Mouse (Mus musculus) limb, embryonic 14.5 days (tissue): ENCODE data around the gene Thrap3. TPM values are rescaled to one million over a fixed set of nuclear protein-coding genes. Genes with fewer than 3 reads are reported as not detected.

Experiments
- ATAC-seq: fragments of 200-750 bp; cut with Nextera tagmentation; 2 replicates; pipeline ENCODE4 v1.8.0; 2017; ENCODE audit warnings: low read depth, moderate number of reproducible peaks, moderate TSS enrichment; ENCODE audit not compliant: low FRiP score
- DNase-seq: peaks from one replicate; pipeline ENCODE4 v3.0.0-alpha.2; 2015; ENCODE audit warnings: low spot score
- H3K27ac ChIP-seq: fragments of 300-500 bp; sonication (generic); replicated peaks from 2 replicates; pipeline ENCODE4 v1.5.1; 2014; ENCODE audit warnings: low read depth, mild to moderate bottlenecking, low read length, moderate library complexity, mixed read lengths
- H3K27me3 ChIP-seq: fragments of 300-500 bp; sonication (generic); 2 replicates; pipeline ENCODE4 v1.6.1; 2014; ENCODE audit warnings: low read length, mixed read lengths; ENCODE audit not compliant: control insufficient read depth, insufficient read depth
- H3K36me3 ChIP-seq: fragments of 300-500 bp; sonication (generic); 2 replicates; pipeline ENCODE4 v1.6.1; 2014; ENCODE audit warnings: mild to moderate bottlenecking, low read length, moderate library complexity, mixed read lengths; ENCODE audit not compliant: control insufficient read depth, insufficient read depth
- H3K4me1 ChIP-seq: fragments of 300-500 bp; sonication (generic); 2 replicates; pipeline ENCODE4 v1.6.1; 2014; ENCODE audit warnings: antibody characterized with exemption, low read length, mixed read lengths; ENCODE audit not compliant: control insufficient read depth, insufficient read depth
- H3K4me2 ChIP-seq: fragments of 300-500 bp; sonication (generic); replicated peaks from 2 replicates; pipeline ENCODE4 v1.6.1; 2014; ENCODE audit warnings: low read depth, mild to moderate bottlenecking, low read length, moderate library complexity; ENCODE audit not compliant: severe bottlenecking
- H3K4me3 ChIP-seq: fragments of 300-500 bp; sonication (generic); replicated peaks from 2 replicates; pipeline ENCODE4 v1.5.1; 2014; ENCODE audit warnings: low read length
- H3K9ac ChIP-seq: fragments of 300-500 bp; sonication (generic); 2 replicates; pipeline ENCODE4 v1.6.1; 2014; ENCODE audit warnings: mild to moderate bottlenecking, low read depth, low read length, moderate library complexity; ENCODE audit not compliant: severe bottlenecking
- H3K9me3 ChIP-seq: fragments of 300-500 bp; sonication (generic); 2 replicates; pipeline ENCODE4 v1.6.1; 2016; ENCODE audit warnings: low read length; ENCODE audit not compliant: control insufficient read depth
- POLR2A ChIP-seq: fragments of 200-500 bp; IDR thresholded peaks from 2 replicates; pipeline ENCODE4 v1.8.0; 2012; ENCODE audit warnings: inconsistent platforms, mild to moderate bottlenecking, moderate library complexity, borderline replicate concordance; ENCODE audit not compliant: insufficient read depth, insufficient read length; ENCODE audit errors: extremely low read depth
- WGBS: fragments of 180-500 bp; shearing (Covaris S2); extraction: QIAGEN DNeasy Blood & Tissue Kit; methylation state at CpG from one replicate; pipeline ENCODE4 v1.1.7; 2014; 5-methylcytosine and 5-hydroxymethylcytosine counted together
- polyA plus RNA-seq, 2 experiments: library from polyadenylated mRNA; depleted of rRNA in 1 of 2; stranded (reverse) in 1 of 2; unstranded in 1 of 2; fragments of >200 nt; fragmentation: Nextera tagmentation in 1 of 2; extraction: Ambion mirVana in 1 of 2; gene quantifications; 2 replicates each; pipeline versions ENCODE4 v1.2.1 to v1.2.3; 2012 to 2014

Gene Thrap3
- polyA plus RNA-seq, 2 experiments = 191 to 204 TPM

- ATAC-seq = no peak
- no peaks in the 10 kb centered on the region for H3K9me3 ChIP-seq
- DNase-seq = no peak
- H3K27ac ChIP-seq = 0 out of 2 replicates have a peak overlapping the region, but pooled peaks have one; percentile 26
- no peak for TF ChIP-seq POLR2A
- H3K4me3 ChIP-seq = no peak overlapping the region
- WGBS = 59% methylated on average over 2 of the region's 2 CpGs
- H3K9ac ChIP-seq = no peak overlapping the region
- no peak overlapping the region for H3K4me2 ChIP-seq
- peaks cover 27% of the 10 kb centered on the region for H3K36me3 ChIP-seq
- H3K27me3 ChIP-seq = no peaks in the 10 kb centered on the region
- H3K4me1 ChIP-seq = peaks cover 11% of the 10 kb centered on the region
Observed at GRCm38 (mm10) chr4:126155869-126156268, 46.7 kb downstream of the Thrap3 start.

GRCm38 (mm10) chr4:126155183-126155582 is 47.4 kb downstream of the Thrap3 start:
- no peak for TF ChIP-seq POLR2A
- H3K9ac ChIP-seq = no peak overlapping the region; the same call in 1 of the 2 replicates
- no peak overlapping the region; the same call in 1 of the 2 replicates for H3K27ac ChIP-seq
- WGBS = 37% methylated on average over 4 of the region's 4 CpGs
- H3K4me2 ChIP-seq = no peak overlapping the region
- no peak for DNase-seq
- H3K4me1 ChIP-seq = peaks cover 18% of the 10 kb centered on the region
- ATAC-seq = no peak
- H3K4me3 ChIP-seq = no peak overlapping the region
- no peaks in the 10 kb centered on the region for H3K27me3 ChIP-seq
- H3K36me3 ChIP-seq = peaks cover 30% of the 10 kb centered on the region
- no peaks in the 10 kb centered on the region for H3K9me3 ChIP-seq

- H3K4me3 ChIP-seq = no peak overlapping the region
- DNase-seq (no peak), ATAC-seq (no peak)
- H3K27ac ChIP-seq = no peak overlapping the region
- H3K27me3 ChIP-seq = no peaks in the 10 kb centered on the region
- H3K9me3 ChIP-seq = no peaks in the 10 kb centered on the region
- H3K4me2 ChIP-seq = no peak overlapping the region
- no peak overlapping the region for H3K9ac ChIP-seq
- no peak for TF ChIP-seq POLR2A
- WGBS = 58% methylated on average over 14 of the region's 14 CpGs
- H3K36me3 ChIP-seq = peaks cover 34% of the 10 kb centered on the region
- peaks cover 35% of the 10 kb centered on the region for H3K4me1 ChIP-seq
Observed at GRCm38 (mm10) chr4:126152864-126153263, 49.7 kb downstream of the Thrap3 start.

- peak overlapping the region; percentile 98; the same call in 1 of the 2 replicates for H3K4me2 ChIP-seq
- TF ChIP-seq POLR2A = no peak
- H3K36me3 ChIP-seq = peaks cover 34% of the 10 kb centered on the region
- no peak overlapping the region for H3K9ac ChIP-seq
- DNase-seq (no peak), ATAC-seq (no peak)
- no peak overlapping the region for H3K27ac ChIP-seq
- peaks cover 42% of the 10 kb centered on the region for H3K4me1 ChIP-seq
- no peak overlapping the region for H3K4me3 ChIP-seq
- 75% methylated on average over 16 of the region's 16 CpGs for WGBS
- no peaks in the 10 kb centered on the region for H3K27me3 ChIP-seq
- H3K9me3 ChIP-seq = no peaks in the 10 kb centered on the region
Observed at GRCm38 (mm10) chr4:126151701-126152440, 50.7 kb downstream of the Thrap3 start.

GRCm38 (mm10) chr4:126150949-126151320 is 51.6 kb downstream of the Thrap3 start:
- H3K4me1 ChIP-seq = peaks cover 42% of the 10 kb centered on the region
- DNase-seq = no peak
- peaks cover 34% of the 10 kb centered on the region for H3K36me3 ChIP-seq
- WGBS = 19% methylated on average over 6 of the region's 6 CpGs
- H3K4me3 ChIP-seq = peak overlapping the region; percentile 72
- H3K27me3 ChIP-seq = no peaks in the 10 kb centered on the region
- peak overlapping the region; percentile 36; the same call in 1 of the 2 replicates for H3K9ac ChIP-seq
- H3K27ac ChIP-seq = peak overlapping the region; percentile 94
- no peaks in the 10 kb centered on the region for H3K9me3 ChIP-seq
- no peak for TF ChIP-seq POLR2A
- ATAC-seq = no peak
- H3K4me2 ChIP-seq = peak overlapping the region; percentile 98
